In the genomic region with DNA sequence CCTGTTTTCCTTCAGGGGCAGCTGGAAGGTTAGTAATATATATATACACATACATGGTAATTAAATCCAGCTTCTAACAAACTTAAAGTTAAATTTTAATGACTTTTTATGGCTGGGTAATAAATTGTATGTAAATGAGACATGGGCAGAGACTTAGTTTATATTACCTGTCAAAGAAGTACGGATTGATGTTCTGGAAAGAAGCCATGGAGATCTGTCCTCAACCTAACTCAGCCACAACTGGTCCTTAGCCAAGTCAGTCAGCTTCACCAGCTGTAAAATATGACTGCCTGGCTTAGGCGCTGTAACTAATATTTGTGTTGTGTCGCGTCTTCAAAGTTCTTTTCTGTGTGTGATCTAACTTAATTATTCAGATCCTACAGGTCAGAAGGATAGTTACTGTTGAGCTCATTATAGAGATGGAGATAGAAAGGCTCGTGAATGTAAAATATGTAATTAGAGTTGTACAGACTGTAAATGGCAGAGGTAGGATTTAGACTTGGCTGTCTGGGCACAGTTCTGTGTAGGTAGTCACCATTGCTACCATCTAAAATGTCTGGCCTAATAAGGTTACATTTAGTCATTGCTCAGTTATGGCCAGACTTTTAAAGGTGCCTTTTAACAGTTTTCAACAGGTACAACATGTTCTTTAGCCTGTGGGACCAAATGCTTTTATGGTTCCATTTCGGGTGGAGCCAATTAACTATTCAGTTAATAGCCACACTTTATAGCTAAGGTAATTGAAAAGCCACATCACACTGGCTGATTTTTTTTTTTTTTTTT, we compare ENCODE assay signal across 22 mouse cellular contexts. TPM values are rescaled to one million over a fixed set of nuclear protein-coding genes. Genes with fewer than 3 reads are reported as not detected.
DNase-seq lines count a peak whose midpoint lies in the region; ATAC-seq and TF ChIP-seq lines count a peak whose summit lies in the region.
"Had no signal": no experiment of that assay in that cellular context is flagged by ENCODE, and none has a peak within 500 bp of the region (broad histone marks: within the 10 kb centered on the region; RNA-seq: fewer than 3 reads in every experiment).

No protein-coding gene starts in this region.

- no peak overlapping the region for H3K9ac ChIP-seq in MEL (ENCODE audit: control insufficient read depth, low read depth, low read length, poor library complexity, severe bottlenecking)
- no peak overlapping the region for H3K9ac ChIP-seq in kidney, embryonic 15.5 days
- no peak overlapping the region for H3K9ac ChIP-seq in intestine, postnatal 0 days (ENCODE audit: low read depth, low read length)
- H3K9ac ChIP-seq: heart, embryonic 12.5 days; liver, embryonic 15.5 days; neural tube, embryonic 15.5 days had no signal

- no peak for TF ChIP-seq CTCF in MEL (IDR thresholded peaks at IDR 0.05 in 2 of 3, conservative IDR thresholded peaks at IDR 0.05 in 1 of 3; ENCODE audit: control insufficient read depth in 1 of 3, insufficient read depth in 1 of 3, low read depth in 2 of 3, low read length in 3 of 3, poor library complexity in 1 of 3, severe bottlenecking in 1 of 3)
- TF ChIP-seq CTCF in intestine, postnatal 0 days (IDR thresholded peaks at IDR 0.05; ENCODE audit: low read depth) = no peak

- H3K27ac ChIP-seq in MEL (ENCODE audit: control insufficient read depth, low read depth, low read length) = no peak overlapping the region
- no peak overlapping the region for H3K27ac ChIP-seq in kidney, embryonic 15.5 days
- no peak overlapping the region for H3K27ac ChIP-seq in intestine, postnatal 0 days (ENCODE audit: low read depth, low read length)
- H3K27ac ChIP-seq: embryonic facial prominence, embryonic 10.5 days; forebrain, embryonic 10.5 days; liver, embryonic 15.5 days; midbrain, embryonic 10.5 days; neural tube, embryonic 15.5 days had no signal

- 29% methylated on average over 6 of the region's 6 CpGs for WGBS in kidney, embryonic 15.5 days
- WGBS in large intestine, adult 2 months = 18% methylated on average over 6 of the region's 6 CpGs
- 53% methylated on average over 6 of the region's 6 CpGs for WGBS in intestine, postnatal 0 days

- H3K9me3 ChIP-seq in MEL (replicated peaks; ENCODE audit: insufficient read depth, low read length) = no peaks in the 10 kb centered on the region
- H3K9me3 ChIP-seq in kidney, embryonic 15.5 days (replicated peaks) = no peaks in the 10 kb centered on the region
- no peaks in the 10 kb centered on the region for H3K9me3 ChIP-seq in intestine, postnatal 0 days (ENCODE audit: control insufficient read depth)
- H3K9me3 ChIP-seq: embryonic facial prominence, embryonic 10.5 days; forebrain, embryonic 10.5 days; heart, embryonic 12.5 days; liver, embryonic 15.5 days; midbrain, embryonic 10.5 days; neural tube, embryonic 15.5 days had no signal

- no peaks in the 10 kb centered on the region for H3K4me1 ChIP-seq in MEL (ENCODE audit: control insufficient read depth in 1 of 2, insufficient read depth in 2 of 2, low read length in 2 of 2)
- peaks cover 13% of the 10 kb centered on the region; the same call in 1 of the 2 replicates for H3K4me1 ChIP-seq in kidney, embryonic 15.5 days
- no peaks in the 10 kb centered on the region for H3K4me1 ChIP-seq in intestine, postnatal 0 days (replicated peaks; ENCODE audit: control insufficient read depth, insufficient read depth, low read length)
- H3K4me1 ChIP-seq: embryonic facial prominence, embryonic 10.5 days; forebrain, embryonic 10.5 days; heart, embryonic 12.5 days; liver, embryonic 15.5 days; neural tube, embryonic 15.5 days had no signal

- no peak for TF ChIP-seq EP300 in MEL (IDR thresholded peaks at IDR 0.05; ENCODE audit: low read depth in 1 of 2, low read length in 2 of 2)

- H3K79me2 ChIP-seq in MEL (ENCODE audit: control insufficient read depth, insufficient read depth, low read length, poor library complexity) = no peaks in the 10 kb centered on the region

- peak; percentile 31 for DNase-seq in gastrocnemius, adult 18-20 months (ENCODE audit: low spot score)
- no peak for DNase-seq in gastrocnemius, postnatal 4 days (ENCODE audit: low spot score in 2 of 2)
- DNase-seq in MEL (ENCODE audit: low read depth, low spot score) = no peak
- peak; percentile 69 for DNase-seq in large intestine, adult 2 months (ENCODE audit: low read depth, low spot score)
- DNase-seq in urinary bladder, postnatal 14 days (ENCODE audit: low spot score) = no peak
- no peak for DNase-seq in heart, postnatal 10 days
- DNase-seq: adrenal gland, postnatal 25 days; cerebellum, adult 9-10 months; heart, adult 11 months; heart, postnatal 14 days; liver; thymus, adult 18-20 months; thymus, postnatal 36 days had no signal

- H3K4me3 ChIP-seq in MEL (ENCODE audit: control insufficient read depth in 1 of 2, insufficient read depth in 1 of 2, low read depth in 2 of 2, low read length in 2 of 2) = no peak overlapping the region
- H3K4me3 ChIP-seq in kidney, embryonic 15.5 days (replicated peaks) = no peak overlapping the region
- H3K4me3 ChIP-seq in intestine, postnatal 0 days (ENCODE audit: low read depth, low read length) = no peak overlapping the region
- H3K4me3 ChIP-seq: embryonic facial prominence, embryonic 10.5 days; forebrain, embryonic 10.5 days; heart, embryonic 12.5 days; liver, embryonic 15.5 days; midbrain, embryonic 10.5 days; neural tube, embryonic 15.5 days had no signal

- no peak for TF ChIP-seq POLR2A in MEL (IDR thresholded peaks at IDR 0.05; ENCODE audit: control insufficient read depth in 1 of 2, insufficient read depth in 1 of 2, low read depth in 1 of 2, low read length in 2 of 2, poor library complexity in 1 of 2)

- intact Hi-C loops in heart, postnatal 10 days (cut with DNase I) = loop anchor here (5.0 kb wide), 2 partner anchors 162 to 197 kb away; no protein-coding TSS in a partner anchor

- H3K36me3 ChIP-seq in MEL (ENCODE audit: control insufficient read depth in 1 of 2, insufficient read depth in 2 of 2, low read length in 2 of 2) = peaks cover 0 to 4% of the 10 kb centered on the region in 2 experiments; a peak in 2 of 4 replicates
- H3K36me3 ChIP-seq in kidney, embryonic 15.5 days = no peaks in the 10 kb centered on the region
- H3K36me3 ChIP-seq in intestine, postnatal 0 days (ENCODE audit: control insufficient read depth, insufficient read depth) = no peaks in the 10 kb centered on the region
- H3K36me3 ChIP-seq: embryonic facial prominence, embryonic 10.5 days; forebrain, embryonic 10.5 days; heart, embryonic 12.5 days; liver, embryonic 15.5 days; midbrain, embryonic 10.5 days; neural tube, embryonic 15.5 days had no signal

- peak; percentile 79 for ATAC-seq in kidney, embryonic 15.5 days (replicated peaks; ENCODE audit: low FRiP score)
- ATAC-seq in intestine, postnatal 0 days = no peak
- ATAC-seq: forebrain, embryonic 16.5 days had no signal

- H3K27me3 ChIP-seq in MEL (ENCODE audit: control insufficient read depth in 1 of 2, insufficient read depth in 2 of 2, low read length in 2 of 2) = peaks cover 2 to 6% of the 10 kb centered on the region in 2 experiments
- H3K27me3 ChIP-seq in kidney, embryonic 15.5 days = 0 out of 2 replicates have a peak, but pooled peaks cover 4% of the 10 kb centered on the region
- H3K27me3 ChIP-seq in intestine, postnatal 0 days (replicated peaks; ENCODE audit: control insufficient read depth, insufficient read depth, low read length) = no peaks in the 10 kb centered on the region
- H3K27me3 ChIP-seq: heart, embryonic 12.5 days; liver, embryonic 15.5 days; neural tube, embryonic 15.5 days had no signal

- no peak overlapping the region for H3K4me2 ChIP-seq in kidney, embryonic 15.5 days
- H3K4me2 ChIP-seq in intestine, postnatal 0 days (replicated peaks; ENCODE audit: low read depth) = no peak overlapping the region
- H3K4me2 ChIP-seq: heart, embryonic 12.5 days; liver, embryonic 15.5 days; neural tube, embryonic 15.5 days had no signal

- no peak for TF ChIP-seq RAD21 in MEL (IDR thresholded peaks at IDR 0.05; ENCODE audit: low read depth, low read length)

TF ChIP-seq in MEL, 35 proteins besides CTCF, POLR2A, EP300 and RAD21:
- 0 out of 2 replicates have a peak, but pooled peaks have one; percentile 2 for TF ChIP-seq ZNF384 (IDR thresholded peaks at IDR 0.05; ENCODE audit: low read depth, low read length)
- TF ChIP-seq NRF1 (IDR thresholded peaks at IDR 0.05; ENCODE audit: insufficient read depth, low read depth, low read length, poor library complexity, severe bottlenecking) = no peak

RNA-seq across cellular contexts. Expression of a gene that starts 13.9 kb away (rescaled TPM):
- total RNA-seq in gastrocnemius, adult 18-20 months (2021) = 10 to 100 TPM in 1 of 2 experiments, 1 to 10 TPM in 1; 8.8 to 10.0 TPM
- total RNA-seq in gastrocnemius, postnatal 4 days (2021) = 10 to 100 TPM; 11.5 to 14.3 TPM
- total RNA-seq in MEL (2012; rRNA removed) = 9.4 and 10.5 TPM in 2 replicates
- 1 to 10 TPM in 1 of 2 experiments, not detected in 1; 9.4 TPM for polyA plus RNA-seq in MEL (2012; ENCODE audit: insufficient read depth in 1 of 2, insufficient read length in 2 of 2, low read depth in 1 of 2, low replicate concordance in 2 of 2, missing spikeins in 1 of 2)
- 11.7 and 12.1 TPM in 2 replicates for polyA plus RNA-seq in kidney, embryonic 15.5 days (2015; fragmentation: Nextera tagmentation; extraction: Ambion mirVana)
- polyA plus RNA-seq in large intestine, adult 2 months (2012; rRNA removed) = 1.3 and 2.3 TPM in 2 replicates
- 2.3 and 3.2 TPM in 2 replicates for polyA plus RNA-seq in intestine, postnatal 0 days (2015; fragmentation: Nextera tagmentation; extraction: Ambion mirVana)
- 1 to 10 TPM; 7.4 to 9.6 TPM for total RNA-seq in heart, postnatal 10 days (2021)

Comparison
In these comparisons a context has a peak if more than half of its experiments do, and no peak if none do; other contexts are left out.
1. DNase-seq: peak in gastrocnemius, adult 18-20 months (single experiment) and large intestine, adult 2 months (single experiment); none in gastrocnemius, postnatal 4 days (0 of 2), MEL (single experiment), urinary bladder, postnatal 14 days (single experiment) and heart, postnatal 10 days (0 of 2).